Mouse (Mus musculus): ENCODE measurements at regions not wholly inside any gene's neighbourhood (a gene's known extent, or its start where the extent isn't known, plus 50 kb on each side); places are given as distances from the start of the nearest gene placed in this dataset.

GRCm38 (mm10) chr3:41857446-41857845 lies 115.0 kb downstream of the D3Ertd751e start:
- H3K9me3 ChIP-seq (ENCODE audit: control insufficient read depth, low read length): no peaks in the 10 kb centered on the region
- no peak overlapping the region for H3K27ac ChIP-seq (ENCODE audit: low read length)
- no peaks in the 10 kb centered on the region for H3K4me1 ChIP-seq (ENCODE audit: control insufficient read depth, insufficient read depth, low read length)
- WGBS: 73% methylated on average over 2 of the region's 2 CpGs
- H3K36me3 ChIP-seq (ENCODE audit: control insufficient read depth, insufficient read depth, low read length): no peaks in the 10 kb centered on the region
- no peak overlapping the region for H3K9ac ChIP-seq (ENCODE audit: low read depth, low read length)
- H3K4me3 ChIP-seq (ENCODE audit: low read length): no peak overlapping the region
- no peak overlapping the region for H3K4me2 ChIP-seq (ENCODE audit: low read depth, low read length)
- ATAC-seq: no peak
- H3K27me3 ChIP-seq (replicated peaks; ENCODE audit: control insufficient read depth, insufficient read depth, low read length): no peaks in the 10 kb centered on the region

GRCm38 (mm10) chr3:41862674-41863073 lies 120.3 kb downstream of the D3Ertd751e start:
- no peak overlapping the region for H3K27ac ChIP-seq (ENCODE audit: low read length)
- no peaks in the 10 kb centered on the region for H3K27me3 ChIP-seq (replicated peaks; ENCODE audit: control insufficient read depth, insufficient read depth, low read length)
- no peak overlapping the region for H3K4me3 ChIP-seq (ENCODE audit: low read length)
- H3K9ac ChIP-seq (ENCODE audit: low read depth, low read length): no peak overlapping the region
- no peaks in the 10 kb centered on the region for H3K36me3 ChIP-seq (ENCODE audit: control insufficient read depth, insufficient read depth, low read length)
- ATAC-seq: no peak
- no peaks in the 10 kb centered on the region for H3K9me3 ChIP-seq (ENCODE audit: control insufficient read depth, low read length)
- no peaks in the 10 kb centered on the region for H3K4me1 ChIP-seq (ENCODE audit: control insufficient read depth, insufficient read depth, low read length)
- H3K4me2 ChIP-seq (ENCODE audit: low read depth, low read length): no peak overlapping the region

- H3K36me3 ChIP-seq (ENCODE audit: control insufficient read depth, insufficient read depth, low read length): no peaks in the 10 kb centered on the region
- ATAC-seq: no peak
- H3K27ac ChIP-seq (ENCODE audit: low read length): no peak overlapping the region
- WGBS: 80% methylated on average over 6 of the region's 6 CpGs
- no peaks in the 10 kb centered on the region for H3K9me3 ChIP-seq (ENCODE audit: control insufficient read depth, low read length)
- H3K9ac ChIP-seq (ENCODE audit: low read depth, low read length): no peak overlapping the region
- no peaks in the 10 kb centered on the region for H3K27me3 ChIP-seq (replicated peaks; ENCODE audit: control insufficient read depth, insufficient read depth, low read length)
- H3K4me3 ChIP-seq (ENCODE audit: low read length): no peak overlapping the region
- no peak overlapping the region for H3K4me2 ChIP-seq (ENCODE audit: low read depth, low read length)
- no peaks in the 10 kb centered on the region for H3K4me1 ChIP-seq (ENCODE audit: control insufficient read depth, insufficient read depth, low read length)
Measured at GRCm38 (mm10) chr3:41908952-41909351, 166.5 kb downstream of the D3Ertd751e start.

GRCm38 (mm10) chr3:41913190-41913589 lies 170.8 kb downstream of the D3Ertd751e start:
- Histone ChIP-seq H3K27ac (ENCODE audit: low read length) (no peak overlapping the region), H3K4me2 (ENCODE audit: low read depth, low read length) (no peak overlapping the region), H3K36me3 (ENCODE audit: control insufficient read depth, insufficient read depth, low read length) (no peaks in the 10 kb centered on the region), H3K4me1 (ENCODE audit: control insufficient read depth, insufficient read depth, low read length) (no peaks in the 10 kb centered on the region), H3K4me3 (ENCODE audit: low read length) (no peak overlapping the region), H3K27me3 (replicated peaks; ENCODE audit: control insufficient read depth, insufficient read depth, low read length) (no peaks in the 10 kb centered on the region), H3K9me3 (ENCODE audit: control insufficient read depth, low read length) (no peaks in the 10 kb centered on the region), H3K9ac (ENCODE audit: low read depth, low read length) (no peak overlapping the region)
- whole genome bisulfite sequencing: 85% methylated on average over 2 of the region's 2 CpGs
- no peak for ATAC-seq

GRCm38 (mm10) chr3:41939843-41940242 lies 197.4 kb downstream of the D3Ertd751e start:
- no peak overlapping the region for H3K9ac ChIP-seq (ENCODE audit: low read depth, low read length)
- H3K4me2 ChIP-seq (ENCODE audit: low read depth, low read length): no peak overlapping the region
- H3K4me1 ChIP-seq (ENCODE audit: control insufficient read depth, insufficient read depth, low read length): no peaks in the 10 kb centered on the region
- no peaks in the 10 kb centered on the region for H3K27me3 ChIP-seq (replicated peaks; ENCODE audit: control insufficient read depth, insufficient read depth, low read length)
- H3K27ac ChIP-seq (ENCODE audit: low read length): no peak overlapping the region
- no peak for ATAC-seq
- no peak overlapping the region for H3K4me3 ChIP-seq (ENCODE audit: low read length)
- H3K9me3 ChIP-seq (ENCODE audit: control insufficient read depth, low read length): no peaks in the 10 kb centered on the region
- H3K36me3 ChIP-seq (ENCODE audit: control insufficient read depth, insufficient read depth, low read length): no peaks in the 10 kb centered on the region
- 44% methylated on average over 4 of the region's 4 CpGs for WGBS

GRCm38 (mm10) chr3:41942964-41943363 lies 200.6 kb downstream of the D3Ertd751e start:
- no peaks in the 10 kb centered on the region for H3K4me1 ChIP-seq (ENCODE audit: control insufficient read depth, insufficient read depth, low read length)
- WGBS: 49% methylated on average over 6 of the region's 6 CpGs
- no peak overlapping the region for H3K27ac ChIP-seq (ENCODE audit: low read length)
- H3K27me3 ChIP-seq (replicated peaks; ENCODE audit: control insufficient read depth, insufficient read depth, low read length): no peaks in the 10 kb centered on the region
- no peak for ATAC-seq
- H3K4me3 ChIP-seq (ENCODE audit: low read length): no peak overlapping the region
- no peaks in the 10 kb centered on the region for H3K9me3 ChIP-seq (ENCODE audit: control insufficient read depth, low read length)
- H3K9ac ChIP-seq (ENCODE audit: low read depth, low read length): no peak overlapping the region
- H3K4me2 ChIP-seq (ENCODE audit: low read depth, low read length): no peak overlapping the region
- no peaks in the 10 kb centered on the region for H3K36me3 ChIP-seq (ENCODE audit: control insufficient read depth, insufficient read depth, low read length)

- no peak overlapping the region for H3K4me3 ChIP-seq (ENCODE audit: low read length)
- H3K36me3 ChIP-seq (ENCODE audit: control insufficient read depth, insufficient read depth, low read length): no peaks in the 10 kb centered on the region
- no peak overlapping the region for H3K27ac ChIP-seq (ENCODE audit: low read length)
- H3K9ac ChIP-seq (ENCODE audit: low read depth, low read length): no peak overlapping the region
- H3K27me3 ChIP-seq (replicated peaks; ENCODE audit: control insufficient read depth, insufficient read depth, low read length): no peaks in the 10 kb centered on the region
- H3K9me3 ChIP-seq (ENCODE audit: control insufficient read depth, low read length): no peaks in the 10 kb centered on the region
- no peak for ATAC-seq
- 74% methylated on average over 2 of the region's 2 CpGs for WGBS
- H3K4me1 ChIP-seq (ENCODE audit: control insufficient read depth, insufficient read depth, low read length): no peaks in the 10 kb centered on the region
- no peak overlapping the region for H3K4me2 ChIP-seq (ENCODE audit: low read depth, low read length)
Measured at GRCm38 (mm10) chr3:41949404-41949803, 207.0 kb downstream of the D3Ertd751e start.

GRCm38 (mm10) chr3:41957385-41957784 lies 215.0 kb downstream of the D3Ertd751e start:
- no peak overlapping the region for H3K4me3 ChIP-seq (ENCODE audit: low read length)
- no peak overlapping the region for H3K4me2 ChIP-seq (ENCODE audit: low read depth, low read length)
- no peak for ATAC-seq
- no peaks in the 10 kb centered on the region for H3K27me3 ChIP-seq (replicated peaks; ENCODE audit: control insufficient read depth, insufficient read depth, low read length)
- WGBS: 56% methylated on average over 3 of the region's 3 CpGs
- H3K9ac ChIP-seq (ENCODE audit: low read depth, low read length): no peak overlapping the region
- H3K9me3 ChIP-seq (ENCODE audit: control insufficient read depth, low read length): no peaks in the 10 kb centered on the region
- H3K27ac ChIP-seq (ENCODE audit: low read length): no peak overlapping the region
- no peaks in the 10 kb centered on the region for H3K4me1 ChIP-seq (ENCODE audit: control insufficient read depth, insufficient read depth, low read length)
- no peaks in the 10 kb centered on the region for H3K36me3 ChIP-seq (ENCODE audit: control insufficient read depth, insufficient read depth, low read length)

- 35% methylated on average over 2 of the region's 2 CpGs for WGBS
Measured at GRCm38 (mm10) chr3:41960209-41960608, 217.8 kb downstream of the D3Ertd751e start.

GRCm38 (mm10) chr3:41962923-41963322 lies 220.5 kb downstream of the D3Ertd751e start:
- no peak for ATAC-seq
- Histone ChIP-seq H3K4me3 (ENCODE audit: low read length) (no peak overlapping the region), H3K27ac (ENCODE audit: low read length) (no peak overlapping the region), H3K36me3 (ENCODE audit: control insufficient read depth, insufficient read depth, low read length) (no peaks in the 10 kb centered on the region), H3K4me1 (ENCODE audit: control insufficient read depth, insufficient read depth, low read length) (no peaks in the 10 kb centered on the region), H3K9ac (ENCODE audit: low read depth, low read length) (no peak overlapping the region), H3K9me3 (ENCODE audit: control insufficient read depth, low read length) (no peaks in the 10 kb centered on the region), H3K4me2 (ENCODE audit: low read depth, low read length) (no peak overlapping the region), H3K27me3 (replicated peaks; ENCODE audit: control insufficient read depth, insufficient read depth, low read length) (no peaks in the 10 kb centered on the region)
- WGBS: 69% methylated on average over 7 of the region's 7 CpGs

More at GRCm38 (mm10) chr3:41960209-41960608, 217.8 kb downstream of the D3Ertd751e start:
- Histone ChIP-seq H3K9me3 (ENCODE audit: control insufficient read depth, low read length) (no peaks in the 10 kb centered on the region), H3K4me2 (ENCODE audit: low read depth, low read length) (no peak overlapping the region), H3K27ac (ENCODE audit: low read length) (no peak overlapping the region), H3K9ac (ENCODE audit: low read depth, low read length) (no peak overlapping the region), H3K27me3 (replicated peaks; ENCODE audit: control insufficient read depth, insufficient read depth, low read length) (no peaks in the 10 kb centered on the region), H3K36me3 (ENCODE audit: control insufficient read depth, insufficient read depth, low read length) (no peaks in the 10 kb centered on the region), H3K4me3 (ENCODE audit: low read length) (no peak overlapping the region), H3K4me1 (ENCODE audit: control insufficient read depth, insufficient read depth, low read length) (no peaks in the 10 kb centered on the region)
- no peak for ATAC-seq
